10 mouse cellular contexts compared by ENCODE assay signal in the genomic region with DNA sequence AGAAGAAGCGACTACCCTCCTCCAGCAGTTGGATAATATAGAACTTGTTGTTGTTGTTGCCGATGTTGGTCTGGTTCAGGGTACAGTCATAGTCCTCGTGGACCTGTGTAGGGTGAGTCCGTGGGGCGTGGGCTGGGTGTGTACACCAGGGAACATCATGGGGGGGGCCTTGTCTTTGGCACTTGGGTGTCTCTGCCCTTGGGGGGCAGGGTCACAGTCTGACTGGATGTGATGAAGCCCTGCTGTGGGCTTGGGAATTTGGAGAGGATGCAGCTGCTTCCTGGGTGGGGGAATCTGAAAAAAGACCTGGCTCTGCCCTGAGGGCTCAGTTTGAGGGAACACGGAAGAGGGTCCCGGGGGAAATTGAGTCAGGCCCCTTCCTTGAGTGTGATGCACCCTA. TPM values are rescaled to one million over a fixed set of nuclear protein-coding genes. Genes with fewer than 3 reads are reported as not detected.
DNase-seq lines count a peak whose midpoint lies in the region; ATAC-seq and TF ChIP-seq lines count a peak whose summit lies in the region.
"Had no signal": no experiment of that assay in that cellular context is flagged by ENCODE, and none has a peak within 500 bp of the region (broad histone marks: within the 10 kb centered on the region; RNA-seq: fewer than 3 reads in every experiment).

No protein-coding gene starts in this region.

- peak overlapping the region; percentile 32; the same call in 1 of the 2 replicates for H3K4me3 ChIP-seq in forebrain, embryonic 10.5 days
- H3K4me3 ChIP-seq in forebrain, embryonic 15.5 days: no peak overlapping the region
- H3K4me3 ChIP-seq in neural tube, embryonic 13.5 days: no peak overlapping the region
- H3K4me3 ChIP-seq in heart, postnatal 0 days (ENCODE audit: low read depth, low read length): no peak overlapping the region
- peak overlapping the region; percentile 72 for H3K4me3 ChIP-seq in macrophage (ENCODE audit: inconsistent target)

- 64% methylated on average over 7 of the region's 7 CpGs for WGBS in forebrain, embryonic 10.5 days
- WGBS in forebrain, embryonic 15.5 days: 66% methylated on average over 7 of the region's 7 CpGs
- WGBS in neural tube, embryonic 13.5 days: 65% methylated on average over 7 of the region's 7 CpGs
- WGBS in heart, postnatal 0 days: 66% methylated on average over 7 of the region's 7 CpGs
- 67% methylated on average over 7 of the region's 7 CpGs for WGBS in macrophage (ENCODE audit: missing documents)

- TF ChIP-seq CTCF in heart, postnatal 0 days (IDR thresholded peaks at IDR 0.05; ENCODE audit: low read depth): no peak

- no peaks in the 10 kb centered on the region for H3K9me3 ChIP-seq in forebrain, embryonic 10.5 days
- H3K9me3 ChIP-seq in forebrain, embryonic 15.5 days: no peaks in the 10 kb centered on the region
- no peaks in the 10 kb centered on the region for H3K9me3 ChIP-seq in neural tube, embryonic 13.5 days
- no peaks in the 10 kb centered on the region for H3K9me3 ChIP-seq in heart, postnatal 0 days (replicated peaks; ENCODE audit: control insufficient read depth, low read length)

- DNase-seq in forebrain, embryonic 10.5 days (ENCODE audit: extremely low spot score, low spot score): no peak
- no peak for DNase-seq in neural tube, embryonic 10.5 days (ENCODE audit: extremely low spot score, low spot score)
- DNase-seq in cerebellum, adult 18-20 months: peak; percentile 33 to 43
- DNase-seq in heart, postnatal 0 days (ENCODE audit: low spot score): no peak
- DNase-seq in embryo, embryonic 11 days: no peak

- H3K27me3 ChIP-seq in forebrain, embryonic 10.5 days (ENCODE audit: poor library complexity, severe bottlenecking): peaks cover 19% of the 10 kb centered on the region
- H3K27me3 ChIP-seq in forebrain, embryonic 15.5 days: no peaks in the 10 kb centered on the region
- no peaks in the 10 kb centered on the region for H3K27me3 ChIP-seq in neural tube, embryonic 13.5 days
- no peaks in the 10 kb centered on the region for H3K27me3 ChIP-seq in heart, postnatal 0 days (ENCODE audit: control insufficient read depth, insufficient read depth, low read length)
- H3K27me3 ChIP-seq: Patski had no signal

- H3K4me1 ChIP-seq in forebrain, embryonic 10.5 days: peaks cover 80% of the 10 kb centered on the region
- H3K4me1 ChIP-seq in forebrain, embryonic 15.5 days: peaks cover 32% of the 10 kb centered on the region
- peaks cover 46% of the 10 kb centered on the region for H3K4me1 ChIP-seq in neural tube, embryonic 13.5 days (replicated peaks)
- peaks cover 32% of the 10 kb centered on the region for H3K4me1 ChIP-seq in heart, postnatal 0 days (ENCODE audit: control insufficient read depth, insufficient read depth)

- H3K79me2 ChIP-seq in macrophage (ENCODE audit: inconsistent target): peaks cover 38% of the 10 kb centered on the region

- peaks cover 12% of the 10 kb centered on the region for H3K36me3 ChIP-seq in forebrain, embryonic 10.5 days (replicated peaks)
- H3K36me3 ChIP-seq in forebrain, embryonic 15.5 days: no peaks in the 10 kb centered on the region
- H3K36me3 ChIP-seq in neural tube, embryonic 13.5 days: peaks cover 5% of the 10 kb centered on the region; the same call in 1 of the 2 replicates
- no peaks in the 10 kb centered on the region for H3K36me3 ChIP-seq in heart, postnatal 0 days (replicated peaks; ENCODE audit: control insufficient read depth, insufficient read depth, low read length)
- H3K36me3 ChIP-seq in macrophage (ENCODE audit: inconsistent target): peaks cover 8% of the 10 kb centered on the region; the same call in 1 of the 2 replicates

- no peak overlapping the region for H3K4me2 ChIP-seq in forebrain, embryonic 15.5 days (replicated peaks)
- no peak overlapping the region for H3K4me2 ChIP-seq in neural tube, embryonic 13.5 days
- 0 out of 2 replicates have a peak overlapping the region, but pooled peaks have one; percentile 56 for H3K4me2 ChIP-seq in heart, postnatal 0 days (ENCODE audit: low read depth, low read length)

- peak overlapping the region; percentile 82 for H3K27ac ChIP-seq in forebrain, embryonic 10.5 days
- no peak overlapping the region for H3K27ac ChIP-seq in forebrain, embryonic 15.5 days (replicated peaks)
- no peak overlapping the region for H3K27ac ChIP-seq in neural tube, embryonic 13.5 days (replicated peaks)
- no peak overlapping the region for H3K27ac ChIP-seq in heart, postnatal 0 days (ENCODE audit: low read depth)
- peak overlapping the region; percentile 94 for H3K27ac ChIP-seq in macrophage
- H3K27ac ChIP-seq: liver, embryonic 14.5 days had no signal

- H3K9ac ChIP-seq in forebrain, embryonic 15.5 days (replicated peaks): no peak overlapping the region
- peak overlapping the region; percentile 49; the same call in 1 of the 2 replicates for H3K9ac ChIP-seq in neural tube, embryonic 13.5 days
- no peak overlapping the region for H3K9ac ChIP-seq in heart, postnatal 0 days (replicated peaks; ENCODE audit: low read depth, low read length)
- H3K9ac ChIP-seq: liver, embryonic 14.5 days had no signal

- TF ChIP-seq EP300 in heart, postnatal 0 days (IDR thresholded peaks at IDR 0.05; ENCODE audit: low read depth): no peak

- no peak for ATAC-seq in forebrain, embryonic 15.5 days (replicated peaks)
- ATAC-seq in neural tube, embryonic 13.5 days (ENCODE audit: low read depth): no peak
- ATAC-seq in heart, postnatal 0 days (ENCODE audit: insufficient read depth, low read depth): no peak

RNA-seq across cellular contexts. Expression of a gene that starts 0.7 kb away (rescaled TPM):
- 85.2 and 91.4 TPM in 2 replicates for polyA plus RNA-seq in forebrain, embryonic 10.5 days (2016; fragmentation: Nextera tagmentation; extraction: Ambion mirVana)
- polyA plus RNA-seq in forebrain, embryonic 15.5 days (2015; fragmentation: Nextera tagmentation; extraction: Ambion mirVana): 57.9 and 60.9 TPM in 2 replicates
- 42.3 and 43.7 TPM in 2 replicates for polyA plus RNA-seq in neural tube, embryonic 13.5 days (2015; fragmentation: Nextera tagmentation; extraction: Ambion mirVana)
- 16.5 and 54.6 TPM in 2 replicates for total RNA-seq in heart, postnatal 0 days (2014; rRNA removed; ENCODE audit: low replicate concordance)
- polyA plus RNA-seq in heart, postnatal 0 days (2015; fragmentation: Nextera tagmentation; extraction: Ambion mirVana): 17.6 and 21.0 TPM in 2 replicates
- total RNA-seq in macrophage (2018; cell fraction: chromatin; rRNA removed): 10 to 100 TPM in 25 of 26 experiments, 1 to 10 TPM in 1; 8.9 to 68.9 (median 28.0) TPM
- total RNA-seq in macrophage (2018; cell fraction: cytosol; rRNA removed): 10 to 100 TPM in 24 of 26 experiments, 1 to 10 TPM in 2; 9.0 to 17.2 (median 12.1) TPM
- total RNA-seq in macrophage (2018; cell fraction: nucleus; rRNA removed): 10 to 100 TPM in 20 of 26 experiments, 1 to 10 TPM in 6; 6.3 to 29.5 (median 13.5) TPM
- polyA plus RNA-seq in macrophage (2018): 10.1 to 24.9 TPM (median 11.4 TPM) in 3 replicates

RNA-seq across cellular contexts. Expression of a gene that starts 1.7 kb away (rescaled TPM):
- polyA plus RNA-seq in forebrain, embryonic 10.5 days (2016; fragmentation: Nextera tagmentation; extraction: Ambion mirVana): 2.1 and 2.6 TPM in 2 replicates
- polyA plus RNA-seq in forebrain, embryonic 15.5 days (2015; fragmentation: Nextera tagmentation; extraction: Ambion mirVana): 0.41 and 0.47 TPM in 2 replicates
- polyA plus RNA-seq in neural tube, embryonic 13.5 days (2015; fragmentation: Nextera tagmentation; extraction: Ambion mirVana): 1.3 TPM in 2 replicates
- 7.2 and 16.7 TPM in 2 replicates for total RNA-seq in heart, postnatal 0 days (2014; rRNA removed; ENCODE audit: low replicate concordance)
- 2.8 and 2.9 TPM in 2 replicates for polyA plus RNA-seq in heart, postnatal 0 days (2015; fragmentation: Nextera tagmentation; extraction: Ambion mirVana)
- 100 to 1,000 TPM in 17 of 26 experiments, 10 to 100 TPM in 9; 48.9 to 188 (median 124) TPM for total RNA-seq in macrophage (2018; cell fraction: chromatin; rRNA removed)
- 10 to 100 TPM; 15.1 to 57.8 (median 27.0) TPM for total RNA-seq in macrophage (2018; cell fraction: cytosol; rRNA removed)
- total RNA-seq in macrophage (2018; cell fraction: nucleus; rRNA removed): 100 to 1,000 TPM in 12 of 26 experiments, 10 to 100 TPM in 14; 58.4 to 171 (median 95.9) TPM
- polyA plus RNA-seq in macrophage (2018): 28.0 to 31.0 TPM (median 28.4 TPM) in 3 replicates

RNA-seq across cellular contexts. Expression of a gene that starts 9.3 kb away (rescaled TPM):
- 0.10 and 0.27 TPM in 2 replicates for polyA plus RNA-seq in forebrain, embryonic 10.5 days (2016; fragmentation: Nextera tagmentation; extraction: Ambion mirVana)
- 0.64 and 0.75 TPM in 2 replicates for polyA plus RNA-seq in forebrain, embryonic 15.5 days (2015; fragmentation: Nextera tagmentation; extraction: Ambion mirVana)
- 0.73 and 0.92 TPM in 2 replicates for polyA plus RNA-seq in neural tube, embryonic 13.5 days (2015; fragmentation: Nextera tagmentation; extraction: Ambion mirVana)
- not detected in 2 replicates for total RNA-seq in heart, postnatal 0 days (2014; rRNA removed; ENCODE audit: low replicate concordance)
- polyA plus RNA-seq in heart, postnatal 0 days (2015; fragmentation: Nextera tagmentation; extraction: Ambion mirVana): 0.11 TPM in 1 of 2 replicates, not detected in the other
- total RNA-seq in macrophage (2018; cell fraction: chromatin; rRNA removed): under 1 TPM in 12 of 26 experiments, not detected in 14; 0.29 to 0.97 (median 0.66) TPM
- total RNA-seq in macrophage (2018; cell fraction: cytosol; rRNA removed): under 1 TPM in 1 of 26 experiments, not detected in 25; 0.07 TPM
- under 1 TPM in 10 of 26 experiments, not detected in 16; 0.22 to 0.55 (median 0.35) TPM for total RNA-seq in macrophage (2018; cell fraction: nucleus; rRNA removed)
- polyA plus RNA-seq in macrophage (2018): not detected in 3 replicates
- polyA plus RNA-seq: liver, embryonic 14.5 days had no signal

RNA-seq across cellular contexts. Expression of a gene that starts 22.0 kb away (rescaled TPM):
- polyA plus RNA-seq in forebrain, embryonic 10.5 days (2016; fragmentation: Nextera tagmentation; extraction: Ambion mirVana): 337 and 351 TPM in 2 replicates
- 251 and 266 TPM in 2 replicates for polyA plus RNA-seq in forebrain, embryonic 15.5 days (2015; fragmentation: Nextera tagmentation; extraction: Ambion mirVana)
- 257 and 262 TPM in 2 replicates for polyA plus RNA-seq in neural tube, embryonic 13.5 days (2015; fragmentation: Nextera tagmentation; extraction: Ambion mirVana)
- total RNA-seq in heart, postnatal 0 days (2014; rRNA removed; ENCODE audit: low replicate concordance): 157 and 188 TPM in 2 replicates
- polyA plus RNA-seq in heart, postnatal 0 days (2015; fragmentation: Nextera tagmentation; extraction: Ambion mirVana): 40.9 and 44.1 TPM in 2 replicates
- 10 to 100 TPM in 12 of 26 experiments, 1 to 10 TPM in 14; 1.6 to 28.3 (median 8.9) TPM for total RNA-seq in macrophage (2018; cell fraction: chromatin; rRNA removed)
- 1 to 10 TPM; 1.3 to 7.8 (median 3.1) TPM for total RNA-seq in macrophage (2018; cell fraction: cytosol; rRNA removed)
- 1 to 10 TPM in 25 of 26 experiments, not detected in 1; 1.2 to 8.9 (median 2.7) TPM for total RNA-seq in macrophage (2018; cell fraction: nucleus; rRNA removed)
- 2.8 to 4.6 TPM (median 4.5 TPM) in 3 replicates for polyA plus RNA-seq in macrophage (2018)

RNA-seq across cellular contexts. Expression of a gene that starts 24.7 kb away (rescaled TPM):
- polyA plus RNA-seq in forebrain, embryonic 10.5 days (2016; fragmentation: Nextera tagmentation; extraction: Ambion mirVana): not detected in 2 replicates
- not detected in 2 replicates for polyA plus RNA-seq in forebrain, embryonic 15.5 days (2015; fragmentation: Nextera tagmentation; extraction: Ambion mirVana)
- polyA plus RNA-seq in neural tube, embryonic 13.5 days (2015; fragmentation: Nextera tagmentation; extraction: Ambion mirVana): not detected in 2 replicates
- total RNA-seq in heart, postnatal 0 days (2014; rRNA removed; ENCODE audit: low replicate concordance): not detected in 2 replicates
- not detected in 2 replicates for polyA plus RNA-seq in heart, postnatal 0 days (2015; fragmentation: Nextera tagmentation; extraction: Ambion mirVana)
- not detected for total RNA-seq in macrophage (2018; cell fraction: chromatin; rRNA removed)
- not detected for total RNA-seq in macrophage (2018; cell fraction: cytosol; rRNA removed)
- total RNA-seq in macrophage (2018; cell fraction: nucleus; rRNA removed): not detected
- polyA plus RNA-seq in macrophage (2018): not detected in 3 replicates
- polyA plus RNA-seq: liver, embryonic 14.5 days; Patski had no signal

Comparison
In these comparisons a context has a peak if more than half of its experiments do, and no peak if none do; other contexts are left out.
1. H3K27ac ChIP-seq: peak in forebrain, embryonic 10.5 days (single experiment) and macrophage (single experiment); none in forebrain, embryonic 15.5 days (single experiment), neural tube, embryonic 13.5 days (single experiment) and heart, postnatal 0 days (single experiment).
2. H3K4me3 ChIP-seq: peak in forebrain, embryonic 10.5 days (single experiment) and macrophage (single experiment); none in forebrain, embryonic 15.5 days (single experiment), neural tube, embryonic 13.5 days (single experiment) and heart, postnatal 0 days (single experiment).
3. DNase-seq: peak in cerebellum, adult 18-20 months (2 of 2); none in forebrain, embryonic 10.5 days (single experiment), neural tube, embryonic 10.5 days (single experiment), heart, postnatal 0 days (single experiment) and embryo, embryonic 11 days (single experiment).